Mouse (Mus musculus): ENCODE data around the gene Dlgap3. TPM values are rescaled to one million over a fixed set of nuclear protein-coding genes. Genes with fewer than 3 reads are reported as not detected.

Gene Dlgap3
- polyA plus RNA-seq, 1 experiment: 163 TPM

DNA sequence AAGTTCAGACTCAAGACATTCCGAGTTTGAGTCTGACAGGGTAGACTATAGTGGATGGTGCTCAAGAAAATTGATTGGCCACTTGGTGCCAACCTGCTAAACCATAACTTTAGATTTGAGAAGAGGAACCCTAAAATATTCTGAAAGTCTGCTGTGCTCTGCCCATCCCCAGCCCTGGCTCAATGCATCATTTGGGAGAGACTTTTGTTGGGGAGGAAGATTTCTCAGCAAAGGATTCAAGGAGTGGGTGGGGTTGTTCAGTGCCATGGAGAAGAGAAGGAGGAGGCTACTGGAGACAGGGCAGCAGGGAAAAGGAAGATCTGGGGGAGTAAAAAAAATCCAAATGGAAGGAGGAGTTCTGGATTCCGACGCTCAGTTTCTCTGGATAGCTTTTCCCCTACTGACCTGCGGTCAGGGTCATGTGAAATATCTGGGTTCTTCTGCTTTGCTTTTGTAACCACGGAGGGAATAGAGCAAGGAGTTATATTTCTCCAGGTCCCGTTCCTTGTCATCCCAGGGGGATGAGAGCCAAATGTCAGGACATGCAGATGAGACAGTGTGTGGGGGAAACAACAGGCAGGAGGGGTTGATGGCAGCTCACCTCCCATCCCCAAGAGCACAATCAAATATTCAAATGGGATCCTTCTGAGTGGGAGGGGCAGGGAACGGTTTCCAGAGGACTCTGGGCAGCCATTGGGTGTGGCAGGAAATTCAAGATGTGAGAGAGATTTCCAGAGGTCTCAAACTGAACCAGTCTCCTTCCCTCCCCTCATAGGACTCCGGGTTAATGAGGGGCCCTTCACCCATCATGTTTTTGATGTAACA is 5.3 kb downstream of the Dlgap3 start:
- DNase-seq (ENCODE audit: extremely low spot score in 1 of 2, low spot score in 1 of 2): peak in 1 of 2 experiments; percentile 79

DNA sequence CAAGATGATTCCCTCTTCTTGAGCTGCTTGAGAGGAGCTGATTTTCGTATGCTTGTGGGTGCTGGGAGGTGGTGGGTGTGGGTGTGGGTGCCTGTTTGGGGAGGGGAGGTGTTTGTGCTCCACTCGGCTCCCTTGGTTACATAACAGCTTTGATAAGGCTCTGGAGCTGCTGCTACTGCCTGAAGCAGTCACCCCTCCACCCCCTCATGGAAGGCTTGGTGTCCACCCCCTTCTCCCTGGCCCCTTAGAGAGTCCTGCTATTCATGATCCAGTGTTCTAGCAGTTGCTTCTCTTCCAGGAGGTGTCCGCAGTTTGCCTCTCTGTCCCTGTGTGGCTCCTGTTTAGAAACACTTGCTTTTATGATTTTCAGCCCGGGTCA is 5.9 kb downstream of the Dlgap3 start:
- DNase-seq (ENCODE audit: extremely low spot score in 1 of 2, low spot score in 1 of 2): peak; percentile 68 to 81

DNA sequence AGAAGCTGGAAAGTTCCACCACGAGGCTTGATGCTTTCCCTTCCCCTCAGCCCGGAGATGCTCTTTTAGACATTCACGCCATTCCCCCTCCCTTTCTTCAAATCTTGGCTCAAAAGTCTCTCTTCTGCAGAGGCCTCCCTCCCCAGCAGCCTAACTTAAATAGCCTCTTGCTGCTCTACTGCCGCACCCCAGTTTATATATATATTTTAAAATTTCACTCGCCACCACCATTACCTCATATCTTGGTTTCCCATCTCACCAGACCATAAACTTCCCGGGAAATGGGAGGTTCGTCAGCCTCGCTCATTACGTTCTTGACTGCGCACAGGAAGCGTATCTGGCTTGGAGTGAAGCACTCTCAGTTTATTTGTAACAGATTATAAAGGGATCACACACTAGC is 9.0 kb downstream of the Dlgap3 start:
- DNase-seq (ENCODE audit: extremely low spot score in 1 of 2, low spot score in 1 of 2): peak in 1 of 2 experiments; percentile 67

DNA sequence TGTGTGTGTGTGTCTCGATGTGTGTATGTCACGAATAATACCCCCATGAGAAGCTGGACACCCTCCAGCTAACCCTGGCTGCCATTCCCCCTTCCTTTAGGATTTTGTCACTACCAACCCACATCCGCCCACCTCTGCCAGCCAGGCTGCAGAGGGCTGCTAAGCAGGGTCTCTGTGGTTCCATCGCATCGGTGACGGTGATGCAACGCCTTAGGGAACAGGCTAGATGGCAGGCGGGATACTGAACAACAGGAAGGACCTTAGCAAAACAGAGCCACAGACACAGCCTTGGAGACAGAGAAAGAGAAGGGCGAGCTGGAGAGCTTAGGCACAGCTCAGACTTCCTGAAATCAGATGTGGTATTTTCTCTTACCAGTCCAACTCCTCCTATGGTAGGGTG is 9.7 kb downstream of the Dlgap3 start:
- peak in 1 of 2 experiments; percentile 78 for DNase-seq (ENCODE audit: extremely low spot score in 1 of 2, low spot score in 1 of 2)

DNA sequence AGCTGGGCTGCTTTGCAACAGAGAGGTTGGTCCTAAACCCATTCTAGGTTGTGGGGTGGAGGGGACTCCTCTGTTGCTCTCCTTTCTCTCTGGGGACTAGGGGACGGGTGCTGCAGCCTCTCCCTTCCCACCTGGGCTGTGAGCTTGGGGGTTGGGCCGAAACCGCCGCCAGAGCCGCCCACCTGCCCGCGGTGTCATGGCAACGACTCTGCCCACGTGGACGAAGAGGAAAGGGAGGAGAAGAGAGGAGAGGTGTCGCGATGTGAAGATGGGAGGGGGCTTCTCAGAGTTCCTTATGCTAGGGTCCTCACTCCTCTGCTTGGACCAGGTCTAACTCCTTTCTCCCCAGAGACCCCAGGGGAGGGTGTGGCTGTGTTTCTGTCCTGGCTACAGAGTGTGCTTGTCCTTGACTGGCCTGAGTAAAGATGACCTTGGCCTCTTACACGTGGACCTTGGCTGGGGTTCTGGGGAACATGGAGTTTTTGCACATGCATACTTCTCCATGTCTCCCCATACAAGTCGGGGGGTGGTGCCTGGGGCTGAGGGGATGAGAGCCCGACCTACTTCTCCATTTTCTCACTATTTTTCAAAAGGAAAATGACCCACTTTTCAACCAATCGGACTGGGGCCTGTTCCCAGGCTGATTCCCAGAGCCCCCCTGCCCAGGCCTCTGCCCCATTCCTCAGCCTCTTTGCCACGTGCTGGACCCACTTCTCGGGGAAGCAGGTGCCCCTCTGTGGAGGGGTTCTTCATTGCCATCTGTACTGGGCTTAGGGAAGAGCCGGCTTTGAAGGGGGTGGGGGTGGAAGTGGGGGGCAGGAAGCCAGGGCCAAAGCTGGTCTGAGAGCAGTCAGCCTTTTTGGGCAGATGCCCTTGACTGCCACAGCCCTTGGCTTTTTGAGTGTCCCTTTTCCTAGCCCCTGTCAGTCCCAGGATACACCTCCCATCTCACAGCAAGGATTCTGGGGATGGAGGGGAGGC is 10.8 kb downstream of the Dlgap3 start:
- DNase-seq (ENCODE audit: extremely low spot score in 1 of 2, low spot score in 1 of 2): peak in 1 of 2 experiments; percentile 75

DNA sequence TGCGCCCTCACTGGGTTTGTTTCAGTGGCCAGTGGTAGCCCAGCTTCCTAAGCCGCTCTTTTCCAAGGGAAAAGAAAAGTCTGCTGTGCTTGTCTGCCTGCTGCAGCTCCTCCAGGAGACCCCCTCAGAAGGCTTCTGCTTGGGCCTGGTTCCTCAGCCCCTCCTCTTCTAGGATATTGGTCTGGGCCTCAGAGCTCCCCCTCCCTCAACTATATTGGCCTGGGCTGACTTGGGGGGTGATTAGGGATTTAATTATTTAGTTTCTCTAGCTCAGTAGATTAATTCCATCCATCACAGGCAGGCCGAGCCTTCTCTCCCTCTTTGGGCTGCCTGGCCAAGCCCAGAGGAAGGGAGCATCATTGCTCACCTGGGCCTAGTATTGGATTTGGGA is 11.4 kb downstream of the Dlgap3 start:
- DNase-seq (ENCODE audit: extremely low spot score in 1 of 2, low spot score in 1 of 2): no peak

DNA sequence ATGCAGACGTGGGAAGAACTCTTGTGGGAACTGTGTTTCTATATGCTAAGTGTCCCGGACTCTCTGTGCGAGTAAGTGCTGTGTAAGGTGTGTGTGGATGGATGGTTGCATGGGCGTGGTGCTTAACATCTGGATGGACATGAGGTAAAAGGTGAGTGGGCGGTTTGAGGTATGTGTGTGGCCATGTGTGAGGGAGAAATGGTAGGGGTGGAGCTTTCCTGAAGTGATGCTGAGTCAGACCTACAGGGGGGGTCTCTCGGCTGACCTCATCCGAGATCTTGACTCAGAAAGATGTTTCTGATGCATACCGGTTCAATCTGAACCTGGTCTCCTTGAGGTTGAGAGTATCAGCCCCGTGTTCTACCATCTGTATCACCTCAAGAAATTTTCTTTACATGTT is 12.0 kb downstream of the Dlgap3 start:
- no peak for DNase-seq (ENCODE audit: extremely low spot score in 1 of 2, low spot score in 1 of 2)

DNA sequence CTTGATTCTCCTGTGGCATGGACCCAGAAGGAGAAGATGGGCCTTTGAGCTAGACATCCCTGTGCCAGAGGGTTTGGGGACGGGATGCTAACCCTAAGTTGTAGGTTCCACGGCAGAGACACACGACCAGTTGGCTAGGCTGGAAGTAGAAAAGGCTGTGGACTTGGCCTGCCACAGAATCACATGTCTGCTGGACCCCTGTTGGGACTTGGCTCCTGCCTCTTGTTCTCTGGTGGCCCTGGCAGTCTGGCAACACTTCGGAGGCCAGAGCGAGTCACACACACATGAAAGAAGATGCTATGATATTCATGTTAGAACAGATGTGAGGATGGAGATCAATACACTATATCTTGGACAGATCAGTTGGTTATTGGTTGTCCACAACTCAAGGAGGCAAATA is 14.9 kb downstream of the Dlgap3 start:
- DNase-seq (ENCODE audit: extremely low spot score in 1 of 2, low spot score in 1 of 2): peak in 1 of 2 experiments; percentile 0

DNA sequence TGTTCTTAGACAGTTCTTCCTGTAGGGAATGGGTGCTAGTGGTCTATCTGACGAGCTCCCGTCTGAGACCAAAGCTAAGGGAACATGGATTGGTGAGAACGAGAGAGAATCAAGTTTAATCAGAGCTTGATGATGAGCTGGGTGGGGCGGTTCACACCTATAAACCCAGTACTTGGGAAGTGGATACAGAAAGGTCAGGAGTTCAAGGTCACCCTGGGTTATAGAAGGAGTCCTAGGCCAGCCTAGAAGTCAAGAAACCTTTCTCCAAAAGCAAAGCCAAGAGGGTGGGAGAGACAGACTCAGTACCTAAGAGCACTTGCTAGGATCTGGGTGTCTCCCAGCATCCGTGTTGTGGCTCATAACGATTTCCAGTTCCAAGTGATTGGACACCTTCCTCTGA is 21.9 kb downstream of the Dlgap3 start:
- no peak for DNase-seq (ENCODE audit: extremely low spot score in 1 of 2, low spot score in 1 of 2)

DNA sequence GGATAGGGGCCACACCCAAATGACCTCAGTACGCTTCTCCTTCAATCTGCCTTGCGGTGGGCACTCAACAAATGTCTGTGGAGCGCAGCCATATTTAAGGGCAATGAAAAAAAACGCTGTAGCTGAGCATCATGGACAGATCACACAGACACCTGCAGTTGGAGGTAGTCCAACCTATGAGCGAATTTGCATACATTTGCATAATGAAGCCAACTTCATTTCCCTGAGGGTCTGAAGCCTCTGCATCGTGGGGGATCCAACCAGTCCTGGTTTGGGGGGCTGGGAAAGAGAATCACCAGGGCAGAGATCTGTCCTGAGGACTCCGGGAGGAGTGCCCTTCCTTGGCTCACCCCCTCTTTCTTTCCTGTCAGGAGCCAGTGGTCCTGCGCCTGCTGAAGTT is 23.7 kb downstream of the Dlgap3 start:
- DNase-seq (ENCODE audit: extremely low spot score in 1 of 2, low spot score in 1 of 2): no peak

DNA sequence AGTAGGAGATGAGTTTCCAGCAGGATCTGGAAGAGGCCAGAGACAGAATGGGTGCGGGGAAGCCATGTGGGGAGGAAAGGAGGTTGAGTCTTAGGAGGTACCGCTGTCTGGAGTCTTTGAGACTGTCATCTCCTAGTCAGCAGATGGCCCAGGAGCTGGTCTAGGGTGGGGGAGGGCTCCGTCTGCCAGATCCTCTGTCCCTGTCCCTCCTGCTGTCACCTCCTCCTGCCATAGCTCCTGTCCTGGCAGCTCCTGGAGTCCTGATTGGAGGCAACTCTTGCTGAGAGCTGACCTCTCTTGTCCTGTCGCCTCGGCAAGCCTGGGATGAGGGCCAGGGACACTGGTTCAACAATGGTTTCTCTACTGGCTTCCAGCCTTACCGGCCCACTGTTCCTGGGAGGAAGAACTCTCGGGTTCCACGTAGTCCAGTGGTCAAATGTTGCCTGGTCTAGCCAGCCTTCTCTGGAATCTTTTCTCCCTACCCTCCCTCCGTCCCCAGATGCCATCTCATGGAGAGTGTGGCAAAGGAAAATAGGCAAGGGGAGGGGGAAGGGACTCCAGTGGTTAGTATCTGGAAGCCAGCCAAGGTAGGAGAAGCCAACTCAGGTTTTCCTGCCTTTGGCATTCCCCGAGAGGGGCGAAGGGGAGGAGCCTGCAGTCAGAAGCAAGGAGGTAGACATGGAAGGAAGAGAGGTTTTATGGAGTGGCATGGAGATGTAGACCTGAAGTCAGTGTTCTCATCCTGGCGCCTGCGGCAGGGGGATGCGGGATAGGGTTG is 24.6 kb downstream of the Dlgap3 start:
- no peak for DNase-seq (ENCODE audit: extremely low spot score in 1 of 2, low spot score in 1 of 2)

DNA sequence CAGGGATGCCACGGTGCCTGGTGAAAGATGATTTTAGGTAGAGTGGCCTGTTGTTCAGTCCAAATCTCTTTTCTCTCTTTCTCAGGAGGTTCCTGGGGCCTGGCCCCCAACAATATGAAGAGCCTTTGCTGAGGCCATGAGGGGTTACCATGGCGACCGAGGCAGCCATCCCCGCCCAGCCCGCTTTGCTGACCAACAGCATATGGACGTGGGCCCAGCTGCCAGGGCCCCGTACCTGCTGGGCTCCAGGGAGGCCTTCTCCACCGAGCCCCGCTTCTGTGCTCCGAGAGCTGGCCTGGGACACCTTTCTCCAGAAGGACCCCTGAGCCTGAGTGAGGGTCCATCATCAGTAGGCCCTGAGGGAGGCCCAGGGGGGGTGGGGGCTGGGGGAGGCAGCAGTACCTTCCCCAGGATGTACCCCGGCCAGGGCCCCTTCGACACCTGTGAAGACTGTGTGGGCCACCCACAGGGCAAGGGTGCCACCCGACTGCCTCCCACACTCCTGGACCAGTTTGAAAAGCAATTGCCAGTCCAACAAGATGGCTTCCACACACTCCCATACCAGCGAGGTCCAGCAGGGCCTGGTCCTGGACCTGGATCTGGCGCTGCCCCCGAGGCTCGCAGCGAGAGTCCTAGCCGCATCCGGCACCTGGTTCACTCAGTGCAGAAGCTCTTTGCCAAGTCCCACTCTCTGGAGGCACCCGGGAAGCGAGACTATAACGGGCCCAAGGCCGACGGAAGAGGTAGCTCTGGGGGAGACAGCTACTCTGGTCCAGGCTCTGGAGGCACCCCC is 25.7 kb downstream of the Dlgap3 start:
- no peak for DNase-seq (ENCODE audit: extremely low spot score in 1 of 2, low spot score in 1 of 2)

DNA sequence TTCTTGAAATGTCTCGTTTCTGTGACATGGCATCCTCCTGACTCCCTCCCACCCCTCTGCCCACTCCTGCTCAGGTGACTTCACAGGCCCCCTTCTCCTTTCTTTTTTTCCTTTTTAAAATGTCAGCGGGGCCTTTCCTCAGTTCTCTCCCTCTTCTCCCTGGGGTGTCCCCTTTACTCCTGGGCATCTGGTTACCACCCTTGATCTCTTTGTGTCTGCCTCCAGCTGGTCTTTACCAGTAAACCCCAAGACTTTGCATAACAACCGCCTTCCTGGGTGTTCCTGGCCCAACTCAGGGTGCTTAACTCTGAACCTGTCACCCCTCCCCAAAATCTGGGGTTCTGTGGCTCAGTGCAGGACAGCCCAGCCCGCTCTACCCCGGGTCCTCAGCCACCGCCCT is 29.6 kb downstream of the Dlgap3 start:
- DNase-seq (ENCODE audit: extremely low spot score in 1 of 2, low spot score in 1 of 2): no peak

DNA sequence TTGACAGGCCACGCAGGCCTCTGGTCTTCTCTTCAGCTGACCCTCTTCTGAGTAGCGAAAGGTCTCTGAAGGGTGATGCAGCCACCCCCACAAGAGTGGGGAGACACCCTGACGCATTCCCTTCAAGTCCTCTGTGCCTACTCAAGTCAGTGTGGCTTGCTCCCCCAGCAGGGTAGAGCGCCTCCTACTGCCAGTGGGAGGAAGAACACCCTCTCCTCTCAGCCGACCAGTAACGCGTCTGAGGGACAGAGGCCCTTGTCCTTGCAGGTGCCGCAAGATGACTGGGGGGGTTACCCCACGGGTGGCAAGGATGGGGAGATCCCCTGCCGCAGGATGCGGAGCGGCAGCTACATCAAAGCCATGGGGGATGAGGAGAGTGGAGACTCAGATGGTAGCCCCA is 30.4 kb downstream of the Dlgap3 start:
- DNase-seq (ENCODE audit: extremely low spot score in 1 of 2, low spot score in 1 of 2): no peak

DNA sequence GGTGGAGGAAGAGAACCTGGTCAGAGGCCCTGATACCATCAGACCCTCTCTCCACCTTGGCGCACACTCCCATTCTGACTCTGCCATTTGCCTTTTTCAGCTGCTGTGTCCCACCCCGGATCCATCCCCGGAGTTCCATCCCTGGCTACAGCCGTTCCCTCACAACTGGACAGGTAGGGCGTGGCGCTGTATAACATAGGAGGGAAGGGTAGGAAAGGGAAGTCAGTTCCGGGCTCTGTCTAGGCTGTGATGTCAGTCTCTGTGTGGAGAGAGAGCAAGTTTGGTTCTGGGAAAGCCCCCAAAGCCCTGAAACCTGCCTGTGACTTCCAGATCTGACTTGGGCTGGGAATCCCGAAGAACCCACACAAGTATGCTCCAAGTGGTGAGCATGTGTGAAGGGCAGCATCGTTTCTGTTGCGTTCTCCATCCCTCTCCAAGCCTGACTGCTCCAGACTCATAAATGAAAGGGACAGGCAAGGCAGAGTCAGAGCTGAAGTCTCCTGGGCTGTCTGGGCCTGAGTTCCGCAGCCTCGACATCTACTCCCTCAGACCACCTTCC is 31.2 kb downstream of the Dlgap3 start:
- DNase-seq (ENCODE audit: extremely low spot score in 1 of 2, low spot score in 1 of 2): no peak

DNA sequence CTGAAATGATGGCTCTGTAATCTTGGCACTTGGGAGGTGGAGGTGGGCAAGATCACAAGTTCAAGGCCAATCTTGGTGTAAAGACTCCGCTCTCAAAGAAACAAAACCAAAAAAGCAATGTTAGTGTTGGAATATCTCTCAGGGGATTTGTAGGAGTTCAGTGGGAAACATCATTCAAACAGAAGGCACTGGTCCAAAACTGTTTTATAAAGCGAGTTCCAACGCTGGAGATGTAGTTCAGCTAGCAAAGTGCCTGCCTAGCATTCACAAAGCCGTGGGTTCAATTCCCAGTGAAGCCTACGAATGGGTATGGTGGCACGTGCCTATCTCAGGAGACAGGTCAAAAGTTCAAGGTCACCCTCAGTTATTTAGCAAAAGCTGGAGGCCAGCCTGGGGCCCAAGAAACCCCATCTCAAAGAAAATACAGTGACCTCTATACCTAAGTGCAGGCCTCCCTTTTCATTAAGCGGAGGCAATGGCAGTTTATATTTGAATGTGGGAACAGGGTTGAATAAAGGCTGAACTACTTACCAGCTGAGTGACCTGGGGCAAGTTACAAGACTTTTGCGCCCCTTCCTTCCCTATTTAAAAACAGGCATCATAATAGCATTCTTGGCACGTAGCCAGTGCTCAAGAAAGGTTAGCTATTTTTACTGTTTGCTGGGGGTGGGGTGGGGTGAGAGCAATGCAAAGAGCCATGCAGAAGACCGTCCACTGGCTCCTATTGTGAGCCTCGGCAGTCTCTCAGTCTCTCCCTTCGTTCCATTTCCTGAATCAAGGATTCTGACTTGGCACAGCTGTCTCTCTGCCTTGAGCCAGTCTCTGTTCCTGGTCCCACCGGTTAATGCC is 32.0 kb downstream of the Dlgap3 start:
- peak in 1 of 2 experiments; percentile 57 for DNase-seq (ENCODE audit: extremely low spot score in 1 of 2, low spot score in 1 of 2)

DNA sequence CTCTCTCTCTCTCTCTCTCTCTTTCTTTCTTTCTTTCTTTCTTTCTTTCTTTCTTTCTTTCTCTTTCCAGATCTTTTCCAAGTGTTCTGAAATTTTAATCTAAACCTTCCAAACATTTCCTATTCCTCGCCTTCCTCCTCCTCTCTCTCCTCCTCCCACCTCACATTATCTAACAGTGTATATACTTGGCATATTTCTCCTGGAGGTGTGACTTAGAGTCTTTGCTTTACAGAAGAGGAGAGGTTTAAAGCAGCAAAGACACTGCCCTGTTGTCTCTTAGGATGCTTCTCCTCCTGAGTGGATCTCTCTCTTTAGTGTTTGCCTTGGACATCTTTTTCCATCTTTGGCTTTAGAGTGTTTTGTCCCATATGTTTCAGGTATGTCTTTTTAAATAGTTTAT is 34.1 kb downstream of the Dlgap3 start:
- no peak for DNase-seq (ENCODE audit: extremely low spot score in 1 of 2, low spot score in 1 of 2)

DNA sequence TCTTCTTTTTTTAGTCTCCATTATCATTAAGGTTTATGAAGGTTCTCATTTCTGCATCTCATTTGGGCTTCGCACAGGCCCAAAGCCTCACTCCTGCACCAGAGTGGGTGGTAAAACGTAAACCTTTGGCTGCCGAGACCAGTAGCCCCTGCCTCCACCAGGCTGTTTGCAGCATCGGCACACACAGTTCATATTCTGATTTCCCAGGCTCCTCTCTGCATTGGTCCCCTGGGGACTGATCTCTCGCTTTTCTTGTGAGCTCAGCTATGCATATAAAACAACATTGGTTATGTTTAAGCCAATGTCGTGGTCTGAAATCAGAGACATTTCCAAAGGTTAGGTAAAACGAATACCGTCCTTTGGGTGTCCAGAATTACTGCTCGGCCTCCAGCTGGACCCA is 42.3 kb downstream of the Dlgap3 start:
- DNase-seq (ENCODE audit: extremely low spot score in 1 of 2, low spot score in 1 of 2): no peak

DNA sequence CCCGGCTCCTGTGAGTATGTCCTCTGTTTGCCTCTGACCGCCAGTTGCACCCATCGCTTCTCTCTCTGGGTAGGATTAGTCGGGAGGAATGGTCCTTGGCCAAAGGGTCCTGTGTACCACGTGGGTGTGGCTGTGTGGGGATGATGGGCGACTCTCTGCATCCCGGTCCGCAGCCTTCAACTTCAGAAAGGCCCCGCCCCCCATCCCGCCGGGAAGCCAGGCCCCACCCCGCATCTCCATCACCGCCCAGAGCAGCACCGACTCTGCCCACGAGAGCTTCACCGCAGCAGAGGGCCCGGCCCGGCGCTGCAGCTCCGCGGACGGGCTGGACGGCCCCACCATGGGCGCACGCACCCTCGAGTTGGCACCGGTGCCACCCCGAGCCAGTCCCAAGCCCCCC is 45.5 kb downstream of the Dlgap3 start:
- DNase-seq (ENCODE audit: extremely low spot score in 1 of 2, low spot score in 1 of 2): no peak

Data from frontal cortex, adult 2 months (tissue).